Mouse (Mus musculus): ENCODE results near the gene a. TPM values are rescaled to one million over a fixed set of nuclear protein-coding genes. Genes with fewer than 3 reads are reported as not detected.
A peak's percentile ranks its signal among the peaks of the same experiment; 100 is the strongest.

Gene a
- total and polyA plus RNA-seq, 3 experiments, result 7.8 to 23.8 (median 10.9) TPM

DNA sequence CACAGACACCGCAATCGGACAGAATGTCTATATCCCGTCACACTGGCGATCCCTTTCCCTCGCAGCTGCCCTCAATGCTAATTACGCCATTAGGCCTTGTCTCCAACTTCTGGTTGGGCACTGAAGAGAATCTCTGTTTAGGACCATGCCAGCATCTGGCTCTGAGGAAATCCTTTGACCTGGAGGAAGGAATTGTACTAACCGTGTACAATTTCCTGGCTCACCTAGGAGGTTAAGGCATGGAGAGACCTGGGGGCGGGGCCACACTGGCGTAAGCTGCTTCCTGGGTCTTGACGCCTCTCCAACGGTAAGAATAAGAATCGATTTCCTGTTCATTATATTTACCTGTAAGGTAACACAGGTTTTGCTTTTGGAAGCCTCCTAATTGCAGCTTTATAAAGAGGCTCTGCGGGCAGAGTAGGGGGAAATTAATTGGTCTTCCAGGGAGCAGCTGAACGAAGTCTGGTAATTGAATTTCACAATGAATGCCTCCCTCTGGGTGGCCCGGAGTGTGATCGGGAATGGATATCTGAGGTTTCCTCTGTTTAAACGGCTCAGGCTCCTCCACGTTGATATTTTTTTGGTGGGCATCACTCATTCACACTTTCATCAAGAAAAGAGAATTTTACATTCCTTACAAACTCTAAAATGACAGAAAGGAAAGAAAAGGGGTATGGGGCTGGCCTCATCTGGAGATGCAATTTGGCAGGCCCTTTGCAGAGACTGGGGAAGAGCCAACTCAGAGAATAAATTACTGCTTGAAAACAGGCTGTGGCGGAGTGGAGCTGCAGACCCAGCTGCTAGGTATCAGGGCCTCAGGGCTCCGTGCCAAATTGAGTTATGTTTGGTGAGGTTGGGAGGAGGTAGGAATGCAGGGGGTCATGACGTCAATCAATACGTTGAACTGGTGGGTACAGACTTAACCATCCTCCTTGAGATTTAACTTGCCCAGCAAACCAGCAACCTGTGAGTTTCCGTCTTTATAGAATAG lies 41.9 kb upstream of the a start:
- H3K27me3 ChIP-seq (replicated peaks), result no peaks in the 10 kb centered on the region
- dilution Hi-C loops (cut with MboI; ENCODE audit: extremely low pct_ligation_motif_present, extremely low pct_unique_long_range_greater_than_20kb, low sequenced_read_pairs), result no loop called here
- H3K4me2 ChIP-seq (ENCODE audit: insufficient read depth, low read depth, poor library complexity, severe bottlenecking), result no peak overlapping the region

GRCm38 (mm10) chr2:154751924-154752323 lies 39.3 kb upstream of the a start:
- no peak for TF ChIP-seq POLR2AphosphoS2 (IDR thresholded peaks at IDR 0.05; ENCODE audit: low read depth, low read length)
- no peak for TF ChIP-seq ELF1 (IDR thresholded peaks at IDR 0.05; ENCODE audit: low read depth, low read length)
- no peak for TF ChIP-seq NELFE (IDR thresholded peaks at IDR 0.05; ENCODE audit: low read depth, low read length)
- TF ChIP-seq GABPA (IDR thresholded peaks at IDR 0.05; ENCODE audit: insufficient replicate concordance, low read depth, low read length), result no peak
- TF ChIP-seq USF2 (conservative IDR thresholded peaks at IDR 0.05; ENCODE audit: low read depth, low read length), result no peak
- TF ChIP-seq IRF4 (IDR thresholded peaks at IDR 0.05; ENCODE audit: low read depth, low read length), result no peak
- no peak for TF ChIP-seq RAD21 (IDR thresholded peaks at IDR 0.05; ENCODE audit: low read depth, low read length)
- no peak for TF ChIP-seq ZKSCAN1 (IDR thresholded peaks at IDR 0.05; ENCODE audit: borderline replicate concordance, low read depth, low read length)
- TF ChIP-seq UBTF (IDR thresholded peaks at IDR 0.05; ENCODE audit: low read depth, low read length), result no peak
- TF ChIP-seq TBP (conservative IDR thresholded peaks at IDR 0.05; ENCODE audit: low read depth, low read length), result no peak
- no peak for TF ChIP-seq JUND (conservative IDR thresholded peaks at IDR 0.05; ENCODE audit: low read depth, low read length)
- TF ChIP-seq CHD2 (IDR thresholded peaks at IDR 0.05; ENCODE audit: low read length), result no peak
- no peak for TF ChIP-seq POLR2A (IDR thresholded peaks at IDR 0.05; ENCODE audit: low read depth, low read length)
- no peak for TF ChIP-seq MAX (IDR thresholded peaks at IDR 0.05; ENCODE audit: low read length)
- TF ChIP-seq NRF1 (IDR thresholded peaks at IDR 0.05; ENCODE audit: low read depth, low read length), result no peak
- TF ChIP-seq ZNF384 (IDR thresholded peaks at IDR 0.05; ENCODE audit: low read depth, low read length), result no peak
- no peak for TF ChIP-seq USF1 (IDR thresholded peaks at IDR 0.05; ENCODE audit: low read depth, low read length)
- no peak for TF ChIP-seq JUN (IDR thresholded peaks at IDR 0.05; ENCODE audit: insufficient read depth, low read depth, low read length)
- TF ChIP-seq CTCF (conservative IDR thresholded peaks at IDR 0.05 in 1 of 2, IDR thresholded peaks at IDR 0.05 in 1 of 2; ENCODE audit: low read depth in 2 of 2, low read length in 2 of 2), result no peak
- Histone ChIP-seq H3K27ac (ENCODE audit: insufficient read depth, low read depth) (no peak overlapping the region), H3K4me3 (replicated peaks in 1 of 3; ENCODE audit: low read depth in 2 of 3, low read length in 2 of 3, poor library complexity in 1 of 3) (no peak overlapping the region), H3K4me1 (ENCODE audit: control insufficient read depth in 1 of 2, insufficient read depth in 2 of 2) (peaks cover 7 to 23% of the 10 kb centered on the region in 2 experiments; a peak in 3 of 4 replicates), H3K36me3 (replicated peaks in 1 of 2; ENCODE audit: control insufficient read depth in 1 of 2, insufficient read depth in 1 of 2, low read length in 1 of 2) (no peaks in the 10 kb centered on the region), H3K79me2 (replicated peaks; ENCODE audit: control insufficient read depth, extremely low read depth, insufficient read depth, poor library complexity, severe bottlenecking) (no peaks in the 10 kb centered on the region), H3K9ac (ENCODE audit: insufficient read depth, low read depth) (no peak overlapping the region), H3K27me3 (replicated peaks) (no peaks in the 10 kb centered on the region), H3K4me2 (ENCODE audit: insufficient read depth, low read depth, poor library complexity, severe bottlenecking) (0 out of 2 replicates have a peak overlapping the region, but pooled peaks have one; percentile 57), H3K9me3 (replicated peaks; ENCODE audit: low read length) (peaks cover 4% of the 10 kb centered on the region)
- in situ Hi-C loops (cut with MboI; ENCODE audit: low pct_ligation_motif_present, low pct_unique_long_range_greater_than_20kb, low sequenced_read_pairs), result no loop called here
- no peak for DNase-seq (ENCODE audit: extremely low read depth)
- dilution Hi-C loops (cut with MboI; ENCODE audit: extremely low pct_ligation_motif_present, extremely low pct_unique_long_range_greater_than_20kb, low sequenced_read_pairs), result no loop called here

More for the DNA sequence above, 41.9 kb upstream of the a start:
- no peak overlapping the region for H3K9ac ChIP-seq (ENCODE audit: insufficient read depth, low read depth)
- H3K36me3 ChIP-seq (replicated peaks in 1 of 2; ENCODE audit: control insufficient read depth in 1 of 2, insufficient read depth in 1 of 2, low read length in 1 of 2), result no peaks in the 10 kb centered on the region
- H3K4me3 ChIP-seq (replicated peaks in 1 of 3; ENCODE audit: low read depth in 2 of 3, low read length in 2 of 3, poor library complexity in 1 of 3), result no peak overlapping the region
- no peak for DNase-seq (ENCODE audit: extremely low read depth)
- H3K79me2 ChIP-seq (replicated peaks; ENCODE audit: control insufficient read depth, extremely low read depth, insufficient read depth, poor library complexity, severe bottlenecking), result no peaks in the 10 kb centered on the region
- TF ChIP-seq MAZ (IDR thresholded peaks at IDR 0.05; ENCODE audit: low read depth, low read length) (no peak), MAX (IDR thresholded peaks at IDR 0.05; ENCODE audit: low read length) (no peak), CHD2 (IDR thresholded peaks at IDR 0.05; ENCODE audit: low read length) (no peak), ZKSCAN1 (IDR thresholded peaks at IDR 0.05; ENCODE audit: borderline replicate concordance, low read depth, low read length) (no peak), MYC (IDR thresholded peaks at IDR 0.05; ENCODE audit: low read depth, low read length) (no peak), TBP (conservative IDR thresholded peaks at IDR 0.05; ENCODE audit: low read depth, low read length) (no peak), ZNF384 (IDR thresholded peaks at IDR 0.05; ENCODE audit: low read depth, low read length) (no peak), PAX5 (IDR thresholded peaks at IDR 0.05; ENCODE audit: low read length) (no peak)
- in situ Hi-C loops (cut with MboI; ENCODE audit: low pct_ligation_motif_present, low pct_unique_long_range_greater_than_20kb, low sequenced_read_pairs), result no loop called here
- peaks cover 4% of the 10 kb centered on the region for H3K9me3 ChIP-seq (replicated peaks; ENCODE audit: low read length)
- H3K4me1 ChIP-seq (ENCODE audit: control insufficient read depth in 1 of 2, insufficient read depth in 2 of 2), result peaks cover 9 to 22% of the 10 kb centered on the region in 2 experiments
- no peak overlapping the region for H3K27ac ChIP-seq (ENCODE audit: insufficient read depth, low read depth)

All from CH12.LX (cell line).